Mouse (Mus musculus) gastrocnemius, postnatal 36 days (tissue): ENCODE measurements around the gene Pfkfb3. TPM values are rescaled to one million over a fixed set of nuclear protein-coding genes. Genes with fewer than 3 reads are reported as not detected.

ENCODE experiments used
- DNase-seq, 2 experiments: peaks; one replicate each; pipeline ENCODE4 v3.0.0; 2022
- intact Hi-C: fragments of 180-260 bp; cut with DNase I; formaldehyde crosslinking; loops from one replicate; pipeline ENCODE4 v1.15.1; 2025
- total RNA-seq, 2 experiments: library from RNA; stranded (reverse); gene quantifications; 2 replicates each; pipeline ENCODE4 v1.2.3; 2021

The Pfkfb3 gene
- total RNA-seq, 2 experiments from 2014 or later: 128 to 161 TPM

GRCm38 (mm10) chr2:11503736-11504135 is 50.1 kb downstream of the Pfkfb3 start:
- no peak for DNase-seq
- intact Hi-C loops: loop anchor here (2.0 to 5.0 kb wide), 3 partner anchors 23 to 171 kb away; no protein-coding TSS in a partner anchor

GRCm38 (mm10) chr2:11502901-11503431 is 50.9 kb downstream of the Pfkfb3 start:
- intact Hi-C loops: loop anchor here (2.0 to 5.0 kb wide), 3 partner anchors 24 to 171 kb away; no protein-coding TSS in a partner anchor
- peak; percentile 67 to 71 for DNase-seq

GRCm38 (mm10) chr2:11502255-11502765 is 51.6 kb downstream of the Pfkfb3 start:
- no peak for DNase-seq
- intact Hi-C loops: loop anchor here (2.0 to 5.0 kb wide), 3 partner anchors 24 to 170 kb away; no protein-coding TSS in a partner anchor

- peak; percentile 90 for DNase-seq
- intact Hi-C loops: loop anchor here (2.0 to 5.0 kb wide), 4 partner anchors 25 to 169 kb away; no protein-coding TSS in a partner anchor
These were observed 52.3 kb downstream of the Pfkfb3 start for GRCm38 (mm10) chr2:11501301-11502254.

GRCm38 (mm10) chr2:11500666-11501065 is 53.2 kb downstream of the Pfkfb3 start:
- DNase-seq: no peak
- intact Hi-C loops: loop anchor here (2.0 to 5.0 kb wide), 2 partner anchors 42 to 168 kb away; no protein-coding TSS in a partner anchor

- peak in 1 of 2 experiments; percentile 33 for DNase-seq
- intact Hi-C loops: no loop called here
These were observed 57.3 kb downstream of the Pfkfb3 start for GRCm38 (mm10) chr2:11496601-11497031.

DNA sequence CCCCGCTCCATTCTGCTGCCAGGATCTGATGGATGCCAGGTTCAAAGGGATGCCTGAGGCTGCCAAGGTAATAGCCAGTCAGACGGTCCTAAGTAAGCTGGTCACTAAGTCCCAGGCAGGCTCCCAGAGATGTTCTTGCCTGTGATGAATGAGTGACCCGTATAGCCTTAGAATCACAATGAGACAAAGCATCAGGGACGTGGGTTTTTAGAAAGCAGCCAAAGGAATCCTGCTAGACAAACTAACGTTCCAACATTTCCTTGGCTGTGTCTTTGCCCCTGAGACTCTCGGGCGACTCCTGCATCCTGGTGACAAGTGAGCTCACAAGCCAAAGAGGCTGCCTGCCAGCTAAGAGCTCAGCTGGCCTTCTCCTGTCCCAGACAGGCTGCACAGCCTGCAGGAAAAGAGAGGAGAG is 59.0 kb downstream of the Pfkfb3 start:
- DNase-seq: peak in 1 of 2 experiments; percentile 62

GRCm38 (mm10) chr2:11492855-11493254 is 61.0 kb downstream of the Pfkfb3 start:
- intact Hi-C loops: no loop called here
- DNase-seq: no peak

More for the DNA sequence above, 59.0 kb downstream of the Pfkfb3 start:
- intact Hi-C loops: no loop called here

DNA sequence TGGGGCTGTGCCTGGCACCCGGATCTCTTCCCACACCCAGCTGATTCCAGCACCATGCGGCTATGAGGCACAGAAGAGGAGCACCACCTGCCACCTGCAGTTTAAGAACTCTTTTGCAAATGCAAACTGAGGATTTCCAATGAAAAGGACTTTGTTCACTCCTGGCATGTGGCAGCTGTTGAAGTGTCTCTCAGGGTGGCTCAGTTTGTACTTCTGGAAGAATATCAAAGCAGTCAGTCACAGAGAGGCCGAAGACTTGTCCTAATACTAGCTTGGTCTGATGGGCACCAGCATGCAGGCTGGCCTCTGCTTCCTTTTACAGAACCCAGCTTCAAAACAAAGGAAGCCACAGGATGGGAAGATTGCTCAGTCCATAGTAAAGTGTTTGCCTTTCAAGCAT is 62.4 kb downstream of the Pfkfb3 start:
- intact Hi-C loops: no loop called here
- peak in 1 of 2 experiments; percentile 14 for DNase-seq

GRCm38 (mm10) chr2:11490554-11490953 is 63.3 kb downstream of the Pfkfb3 start:
- DNase-seq: no peak
- intact Hi-C loops: no loop called here

GRCm38 (mm10) chr2:11483226-11483625 is 70.7 kb downstream of the Pfkfb3 start:
- DNase-seq: no peak
- intact Hi-C loops: no loop called here

- intact Hi-C loops: no loop called here
- no peak for DNase-seq
These were observed 71.5 kb downstream of the Pfkfb3 start for GRCm38 (mm10) chr2:11482364-11482763.

GRCm38 (mm10) chr2:11478960-11479359 is 74.9 kb downstream of the Pfkfb3 start:
- intact Hi-C loops: no loop called here
- DNase-seq: no peak

DNA sequence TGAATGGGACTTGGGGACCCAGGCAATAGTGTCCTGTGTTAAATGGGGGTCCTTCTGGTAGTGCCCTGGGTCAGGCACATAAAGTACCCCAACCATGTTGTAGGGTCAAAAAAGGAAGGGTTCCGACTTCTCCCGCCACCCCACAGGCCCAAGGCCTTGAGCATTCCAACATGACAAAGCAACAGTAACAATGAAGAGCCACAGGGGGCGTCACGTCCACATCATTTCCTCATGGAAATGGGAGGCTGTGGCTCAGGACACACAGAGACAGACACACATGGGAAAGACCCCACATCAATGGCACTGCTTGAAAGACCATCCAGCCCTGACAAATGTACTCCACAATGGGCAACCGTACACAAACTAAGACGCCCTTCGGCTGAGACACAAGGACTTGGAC is 78.6 kb downstream of the Pfkfb3 start:
- DNase-seq: no peak
- intact Hi-C loops: no loop called here

GRCm38 (mm10) chr2:11464661-11465099 is 89.2 kb downstream of the Pfkfb3 start:
- no peak for DNase-seq
- intact Hi-C loops: loop anchor here (5.0 kb wide), 1 partner anchor 132 kb away; no protein-coding TSS in a partner anchor

DNA sequence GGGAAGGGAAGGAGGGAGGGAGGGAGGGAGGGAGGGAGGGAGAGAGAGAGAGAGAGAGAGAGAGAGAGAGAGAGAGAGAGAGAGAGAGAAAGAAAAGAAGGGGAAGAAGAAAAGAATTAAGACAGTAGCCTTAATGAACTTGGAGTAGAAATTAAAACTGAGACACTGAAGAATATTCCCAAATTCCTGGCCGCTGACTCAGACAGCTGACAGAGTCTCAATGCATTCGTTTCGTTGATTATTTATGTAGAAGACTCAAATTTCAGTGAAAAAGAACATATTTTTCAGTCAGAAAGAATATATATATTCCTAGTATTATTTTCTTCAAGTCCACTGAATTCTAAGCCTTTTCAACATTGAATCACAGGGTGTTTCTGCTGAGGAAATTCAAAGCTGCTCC is 92.9 kb downstream of the Pfkfb3 start:
- intact Hi-C loops: loop anchor here (5.0 kb wide), 1 partner anchor 129 kb away; no protein-coding TSS in a partner anchor
- no peak for DNase-seq

- no peak for DNase-seq
- intact Hi-C loops: no loop called here
These were observed 95.4 kb downstream of the Pfkfb3 start for GRCm38 (mm10) chr2:11458494-11458893.

DNA sequence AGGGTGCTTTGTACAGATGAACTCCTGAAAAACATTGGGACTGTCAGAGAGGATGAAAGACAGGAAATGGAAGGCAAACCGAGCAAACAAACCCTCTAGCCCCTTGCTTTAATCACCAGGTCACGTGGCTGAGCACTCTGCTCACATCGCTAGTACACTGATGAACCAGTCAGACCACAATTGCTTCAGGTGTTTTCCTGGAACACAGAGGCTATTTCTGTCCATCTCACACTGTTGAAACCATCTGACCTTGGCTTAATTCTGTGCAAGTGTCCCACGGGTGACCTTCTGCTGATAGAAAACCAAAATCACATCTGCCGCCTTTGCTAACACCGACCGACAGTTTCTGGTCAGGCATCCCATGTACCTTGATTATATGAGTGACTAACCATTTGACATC is 96.0 kb downstream of the Pfkfb3 start:
- no peak for DNase-seq
- intact Hi-C loops: no loop called here

DNA sequence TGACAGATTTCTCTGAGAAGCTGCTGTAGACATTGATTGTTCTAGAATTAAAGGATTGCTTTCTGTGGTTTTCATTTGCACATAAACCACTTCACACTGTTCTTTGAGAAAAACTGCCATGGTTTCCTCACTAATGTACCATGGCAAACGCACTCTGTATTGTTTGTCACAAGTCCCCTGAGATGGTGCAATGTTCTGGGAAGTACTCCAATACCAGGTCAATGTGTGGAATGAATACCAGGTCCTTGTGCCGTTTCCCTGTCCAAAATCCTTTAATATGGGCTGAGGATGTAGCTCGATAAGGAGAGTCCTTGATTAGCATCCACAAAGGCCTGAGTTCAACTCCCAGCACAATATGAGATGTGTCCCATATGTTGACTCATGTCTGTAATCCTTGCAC is 105.2 kb downstream of the Pfkfb3 start:
- DNase-seq: no peak
- intact Hi-C loops: no loop called here

DNA sequence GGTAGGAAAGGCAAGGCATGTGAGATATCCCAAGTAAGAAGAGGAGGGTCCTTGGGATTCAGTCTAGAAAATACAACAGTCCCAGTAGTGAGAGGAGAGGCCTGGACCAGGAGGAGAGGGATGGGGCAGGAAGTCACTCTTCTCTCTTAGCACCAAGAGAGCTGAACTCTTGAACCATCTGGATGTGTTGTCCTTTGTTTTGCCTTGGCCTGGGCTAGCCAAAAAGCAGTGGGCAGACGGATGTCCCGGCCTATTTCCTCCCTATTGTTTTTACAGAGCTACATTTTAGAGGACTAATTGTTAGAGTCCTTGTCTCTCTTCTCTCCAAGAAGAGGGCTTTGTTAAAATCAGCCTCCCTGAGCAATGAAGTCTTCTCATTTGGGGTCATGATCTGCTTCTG is 106.0 kb downstream of the Pfkfb3 start:
- no peak for DNase-seq
- intact Hi-C loops: no loop called here

DNA sequence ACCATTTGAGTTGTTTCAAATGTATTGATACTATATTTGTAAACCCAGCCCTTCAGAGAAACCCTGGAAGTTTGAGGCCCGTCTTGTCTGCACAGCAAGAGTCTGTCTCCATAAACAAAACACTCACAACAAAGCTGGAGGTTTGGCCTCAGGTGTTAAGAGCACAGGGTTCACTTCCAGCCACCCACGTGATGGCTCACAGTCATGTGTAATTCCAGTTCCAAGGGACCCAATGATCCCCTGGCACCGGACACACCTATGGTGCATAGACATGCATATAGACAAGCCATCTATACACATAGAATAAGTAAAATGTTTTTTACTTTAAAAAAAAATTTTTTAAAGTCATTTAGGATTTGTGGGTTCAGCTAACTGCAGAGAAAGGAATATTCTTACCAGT is 108.2 kb downstream of the Pfkfb3 start:
- intact Hi-C loops: no loop called here
- no peak for DNase-seq
